Mouse (Mus musculus) bone marrow macrophage, adult 2 months (primary cell): ENCODE results near the gene Abhd16b. TPM values are rescaled to one million over a fixed set of nuclear protein-coding genes. Genes with fewer than 3 reads are reported as not detected.
A peak's percentile ranks its signal among the peaks of the same experiment; 100 is the strongest.
"Not testable (repeated sequence)": the region's sequence is repeated elsewhere in the genome, so short reads cannot be mapped to it uniquely, and the experiment has no call there.

Experiments
- H3K27ac ChIP-seq: 2 replicates; pipeline ENCODE4 v1.5.1; 2012; ENCODE audit warnings: low read depth, low read length; ENCODE audit not compliant: insufficient read depth
- H3K4me1 ChIP-seq: 2 replicates; pipeline ENCODE4 v1.6.1; 2012; ENCODE audit warnings: low read length; ENCODE audit not compliant: control insufficient read depth, insufficient read depth
- H3K4me3 ChIP-seq: 2 replicates; pipeline ENCODE4 v1.5.1; 2012; ENCODE audit warnings: mild to moderate bottlenecking, low read length, moderate library complexity; ENCODE audit not compliant: insufficient read depth
- CTCF ChIP-seq: IDR thresholded peaks from 2 replicates; pipeline ENCODE4 v1.5.1; 2012; ENCODE audit warnings: low read depth, mild to moderate bottlenecking, low read length, moderate library complexity
- POLR2A ChIP-seq: IDR thresholded peaks from 2 replicates; pipeline ENCODE4 v1.6.1; 2012; ENCODE audit warnings: mild to moderate bottlenecking, low read depth, low read length, borderline replicate concordance
- polyA plus RNA-seq: library from polyadenylated mRNA; stranded (reverse); fragments of >200 nt; gene quantifications from 2 replicates; pipeline ENCODE4 v1.2.4, GENCODE M21; 2012; ENCODE audit not compliant: missing spikeins, insufficient read depth, insufficient read length

Abhd16b gene
- polyA plus RNA-seq, 1 experiment: not detected

- TF ChIP-seq POLR2A (no peak), CTCF (no peak)
- no peak overlapping the region for H3K27ac ChIP-seq
- peaks cover 18% of the 10 kb centered on the region for H3K4me1 ChIP-seq
- H3K4me3 ChIP-seq: no peak overlapping the region
Measured at GRCm38 (mm10) chr2:181485741-181486140, 7.3 kb upstream of the Abhd16b start.

GRCm38 (mm10) chr2:181487338-181488277 is 5.4 kb upstream of the Abhd16b start:
- peak overlapping the region; percentile 58 for H3K27ac ChIP-seq
- peaks cover 23% of the 10 kb centered on the region for H3K4me1 ChIP-seq
- H3K4me3 ChIP-seq: no peak overlapping the region
- TF ChIP-seq CTCF (no peak), POLR2A (no peak)

GRCm38 (mm10) chr2:181491432-181492205 is 1.4 kb upstream of the Abhd16b start:
- TF ChIP-seq CTCF: no peak
- TF ChIP-seq POLR2A: no peak
- H3K4me1 ChIP-seq: peaks cover 18% of the 10 kb centered on the region
- H3K4me3 ChIP-seq: no peak overlapping the region
- no peak overlapping the region for H3K27ac ChIP-seq

- TF ChIP-seq CTCF: no peak
- TF ChIP-seq POLR2A: no peak
- Histone ChIP-seq H3K4me3 (no peak overlapping the region), H3K27ac (no peak overlapping the region), H3K4me1 (peaks cover 14% of the 10 kb centered on the region)
Measured at GRCm38 (mm10) chr2:181492206-181492605, 800 bp upstream of the Abhd16b start.

- Histone ChIP-seq H3K4me3 (no peak overlapping the region), H3K4me1 (peaks cover 15% of the 10 kb centered on the region), H3K27ac (no peak overlapping the region)
- TF ChIP-seq CTCF (no peak), POLR2A (no peak)
Measured at GRCm38 (mm10) chr2:181494266-181494945, 1.4 kb downstream of the Abhd16b start.

GRCm38 (mm10) chr2:181495845-181496244 is 2.8 kb downstream of the Abhd16b start:
- not testable (repeated sequence) for H3K27ac ChIP-seq, H3K4me3 ChIP-seq
- H3K4me1 ChIP-seq: peaks cover 15% of the 10 kb centered on the region

GRCm38 (mm10) chr2:181496281-181496680 is 3.3 kb downstream of the Abhd16b start:
- no peak for TF ChIP-seq POLR2A
- peak; percentile 49; the same call in 1 of the 2 replicates for TF ChIP-seq CTCF
- Histone ChIP-seq H3K27ac (peak overlapping the region; percentile 61), H3K4me3 (peak overlapping the region; percentile 56), H3K4me1 (peaks cover 15% of the 10 kb centered on the region)

- peak within 1 kb of the TSS; percentile 85 for H3K4me3 ChIP-seq
- peak within 1 kb of the TSS; percentile 81 for H3K27ac ChIP-seq
- H3K4me1 ChIP-seq: peaks cover 10% of the 10 kb centered on the region
- TF ChIP-seq POLR2A: peak; percentile 67; the same call in 1 of the 2 replicates
- no peak for TF ChIP-seq CTCF
Measured at GRCm38 (mm10) chr2:181496831-181497547, 4.0 kb downstream of the Abhd16b start, which contains the start of gene Tpd52l2. Gene Tpd52l2 (plus strand): TSS chr2:181497142.

- no peak for TF ChIP-seq CTCF
- no peak for TF ChIP-seq POLR2A
- peaks cover 10% of the 10 kb centered on the region for H3K4me1 ChIP-seq
- peak overlapping the region; percentile 81 for H3K27ac ChIP-seq
- H3K4me3 ChIP-seq: peak overlapping the region; percentile 85
Measured at GRCm38 (mm10) chr2:181497548-181497875, 4.5 kb downstream of the Abhd16b start.
